Mouse (Mus musculus): ENCODE data around the gene Ccdc187.

DNA sequence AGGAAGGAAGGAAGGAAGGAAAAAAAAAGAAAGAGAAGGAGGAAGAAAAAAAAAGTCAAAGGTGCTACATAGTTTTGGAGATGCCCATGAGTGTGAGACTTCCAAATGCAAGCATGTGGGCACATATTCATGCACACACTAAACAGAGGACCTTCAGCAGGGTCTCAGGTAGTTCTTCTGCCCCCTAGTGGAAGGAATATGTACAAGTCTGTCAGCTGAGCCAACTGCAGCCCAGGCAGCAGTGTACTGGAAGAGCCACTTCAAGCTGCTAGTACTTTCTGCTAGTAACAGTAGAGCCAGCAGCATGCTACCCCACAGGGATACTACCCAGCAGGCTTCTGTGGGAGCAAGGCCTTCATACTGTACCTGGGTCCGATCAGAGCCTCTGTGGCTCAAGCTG is 66.6 kb downstream of the Ccdc187 start:
- TF ChIP-seq CTCF (IDR thresholded peaks at IDR 0.05; ENCODE audit: control insufficient read depth, insufficient read depth, insufficient read length) = peak; percentile 57
- no peak for TF ChIP-seq MYOG (IDR thresholded peaks at IDR 0.05; ENCODE audit: control insufficient read depth, extremely low read depth, insufficient read length)
- TF ChIP-seq FOSL1 (IDR thresholded peaks at IDR 0.05; ENCODE audit: insufficient read depth, low read length, poor library complexity, severe bottlenecking) = no peak
- no peak for TF ChIP-seq MAX (IDR thresholded peaks at IDR 0.05)
- no peak for TF ChIP-seq CEBPB (IDR thresholded peaks at IDR 0.05; ENCODE audit: low read depth)
- TF ChIP-seq MYOD1 (IDR thresholded peaks at IDR 0.05; ENCODE audit: control insufficient read depth, insufficient read length, low read depth) = no peak
- TF ChIP-seq USF1 (IDR thresholded peaks at IDR 0.05; ENCODE audit: low read depth) = no peak

Data from C2C12 (cell line).